Mouse (Mus musculus) MEL (cell line): ENCODE measurements around the gene Efcc1.
A peak's percentile ranks its signal among the peaks of the same experiment; 100 is the strongest.

ENCODE experiments used
- BHLHE40 ChIP-seq: IDR thresholded peaks from 2 replicates; pipeline ENCODE4 v1.6.1; 2012; ENCODE audit warnings: low read depth, mild to moderate bottlenecking, inconsistent platforms, low read length, improper control_type of control experiment, borderline replicate concordance
- CHD2 ChIP-seq: IDR thresholded peaks from 2 replicates; pipeline ENCODE4 v1.6.1; 2011; ENCODE audit warnings: low read length, improper control_type of control experiment
- CTCF ChIP-seq, 3 experiments: IDR thresholded peaks in 2 of 3; conservative IDR thresholded peaks in 1 of 3; 2 replicates each; pipeline ENCODE4 v1.5.1; 2011 to 2012; ENCODE audit warnings: low read length in 3 of 3, low read depth in 2 of 3, mild to moderate bottlenecking in 2 of 3, improper control_type of control experiment in 1 of 3, inconsistent platforms in 1 of 3, mixed read lengths in 1 of 3, moderate library complexity in 1 of 3; ENCODE audit not compliant: control insufficient read depth in 1 of 3, insufficient read depth in 1 of 3, poor library complexity in 1 of 3, severe bottlenecking in 1 of 3
- EP300 ChIP-seq, 2 experiments: IDR thresholded peaks; 2 replicates each; pipeline ENCODE4 v1.6.1; 2011; ENCODE audit warnings: improper control_type of control experiment in 2 of 2, low read length in 2 of 2, low read depth in 1 of 2, mild to moderate bottlenecking in 1 of 2
- HCFC1 ChIP-seq: IDR thresholded peaks from 2 replicates; pipeline ENCODE4 v1.6.1; 2012; ENCODE audit warnings: low read depth, mild to moderate bottlenecking, inconsistent platforms, low read length, improper control_type of control experiment, moderate library complexity
- MAZ ChIP-seq: IDR thresholded peaks from 2 replicates; pipeline ENCODE4 v1.6.1; 2012; ENCODE audit warnings: low read depth, mild to moderate bottlenecking, inconsistent platforms, low read length, improper control_type of control experiment
- MEF2A ChIP-seq: IDR thresholded peaks from 2 replicates; pipeline ENCODE4 v1.6.1; 2014; ENCODE audit warnings: low read depth, mild to moderate bottlenecking, inconsistent platforms, low read length, improper control_type of control experiment; ENCODE audit not compliant: poor library complexity, insufficient replicate concordance, severe bottlenecking; ENCODE audit errors: extremely low read depth
- POLR2A ChIP-seq, 2 experiments: IDR thresholded peaks; 2 replicates each; pipeline ENCODE4 v1.6.1; 2011 to 2012; ENCODE audit warnings: low read length in 2 of 2, mild to moderate bottlenecking in 2 of 2, control low read depth in 1 of 2, improper control_type of control experiment in 1 of 2, low read depth in 1 of 2, moderate library complexity in 1 of 2; ENCODE audit not compliant: control insufficient read depth in 1 of 2, insufficient read depth in 1 of 2, poor library complexity in 1 of 2
- POLR2AphosphoS2 ChIP-seq: IDR thresholded peaks from 2 replicates; pipeline ENCODE4 v1.6.1; 2011; ENCODE audit warnings: low read length, improper control_type of control experiment
- RCOR1 ChIP-seq: IDR thresholded peaks from 2 replicates; pipeline ENCODE4 v1.6.1; 2012; ENCODE audit warnings: low read depth, mild to moderate bottlenecking, inconsistent platforms, low read length, improper control_type of control experiment
- TAL1 ChIP-seq: IDR thresholded peaks from 2 replicates; pipeline ENCODE4 v1.6.1; 2012; ENCODE audit warnings: mild to moderate bottlenecking, inconsistent platforms, low read length, moderate library complexity, mixed read lengths
- USF2 ChIP-seq, 2 experiments: IDR thresholded peaks; 2 replicates each; pipeline ENCODE4 v1.6.1; 2011 to 2012; ENCODE audit warnings: improper control_type of control experiment in 2 of 2, low read length in 2 of 2, borderline replicate concordance in 1 of 2, inconsistent platforms in 1 of 2, low read depth in 1 of 2, mild to moderate bottlenecking in 1 of 2; ENCODE audit not compliant: insufficient read depth in 1 of 2
- ZMIZ1 ChIP-seq: IDR thresholded peaks from 2 replicates; pipeline ENCODE4 v1.6.1; 2012; ENCODE audit warnings: low read depth, mild to moderate bottlenecking, inconsistent platforms, low read length, improper control_type of control experiment, moderate library complexity

- no peak for TF ChIP-seq MAZ
- TF ChIP-seq ZMIZ1: no peak
- no peak for TF ChIP-seq CHD2
- no peak for TF ChIP-seq POLR2A (IDR thresholded peaks at IDR 0.05; ENCODE audit: control insufficient read depth in 1 of 2, insufficient read depth in 1 of 2, low read depth in 1 of 2, low read length in 2 of 2, poor library complexity in 1 of 2)
- no peak for TF ChIP-seq CTCF (IDR thresholded peaks at IDR 0.05 in 2 of 3, conservative IDR thresholded peaks at IDR 0.05 in 1 of 3; ENCODE audit: control insufficient read depth in 1 of 3, insufficient read depth in 1 of 3, low read depth in 2 of 3, low read length in 3 of 3, poor library complexity in 1 of 3, severe bottlenecking in 1 of 3)
- TF ChIP-seq HCFC1: no peak
- peak; percentile 29 to 62; a peak in 3 of 4 replicates for TF ChIP-seq EP300 (IDR thresholded peaks at IDR 0.05; ENCODE audit: low read depth in 1 of 2, low read length in 2 of 2)
- TF ChIP-seq BHLHE40: no peak
- no peak for TF ChIP-seq TAL1
- peak; percentile 14; the same call in 1 of the 2 replicates for TF ChIP-seq RCOR1
- no peak for TF ChIP-seq MEF2A
- no peak for TF ChIP-seq POLR2AphosphoS2
- TF ChIP-seq USF2 (IDR thresholded peaks at IDR 0.05; ENCODE audit: borderline replicate concordance in 1 of 2, insufficient read depth in 1 of 2, low read depth in 1 of 2, low read length in 2 of 2): no peak
Observed at GRCm38 (mm10) chr6:87744632-87745031, 14.0 kb downstream of the Efcc1 start.
